Mouse (Mus musculus) embryonic facial prominence, embryonic 15.5 days (tissue): ENCODE data around the gene Tgfb1i1. TPM values are rescaled to one million over a fixed set of nuclear protein-coding genes. Genes with fewer than 3 reads are reported as not detected.

ENCODE experiments used
- ATAC-seq: fragments of 200-750 bp; cut with Nextera tagmentation; 2 replicates; pipeline ENCODE4 v1.8.0; 2017; ENCODE audit warnings: low read depth, moderate TSS enrichment; ENCODE audit not compliant: insufficient number of reproducible peaks, low FRiP score, low TSS enrichment
- H3K27ac ChIP-seq: fragments of 300-500 bp; sonication (generic); replicated peaks from 2 replicates; pipeline ENCODE4 v1.5.1; 2015; ENCODE audit warnings: mild to moderate bottlenecking, inconsistent platforms
- H3K27me3 ChIP-seq: fragments of 300-500 bp; sonication (generic); 2 replicates; pipeline ENCODE4 v1.6.1; 2015; ENCODE audit warnings: inconsistent platforms
- H3K36me3 ChIP-seq: fragments of 300-500 bp; sonication (generic); 2 replicates; pipeline ENCODE4 v1.6.1; 2015; ENCODE audit warnings: mild to moderate bottlenecking, inconsistent platforms
- H3K4me1 ChIP-seq: fragments of 300-500 bp; sonication (generic); 2 replicates; pipeline ENCODE4 v1.6.1; 2015; ENCODE audit warnings: inconsistent platforms
- H3K4me2 ChIP-seq: fragments of 300-500 bp; sonication (generic); replicated peaks from 2 replicates; pipeline ENCODE4 v1.6.1; 2015; ENCODE audit warnings: mild to moderate bottlenecking, inconsistent platforms
- H3K4me3 ChIP-seq: fragments of 300-500 bp; sonication (generic); replicated peaks from 2 replicates; pipeline ENCODE4 v1.5.1; 2015; ENCODE audit warnings: mild to moderate bottlenecking, inconsistent platforms
- H3K9ac ChIP-seq: fragments of 300-500 bp; sonication (generic); 2 replicates; pipeline ENCODE4 v1.6.1; 2015; ENCODE audit warnings: inconsistent platforms
- H3K9me3 ChIP-seq: fragments of 300-500 bp; sonication (generic); replicated peaks from 2 replicates; pipeline ENCODE4 v1.6.1; 2016; ENCODE audit warnings: inconsistent platforms
- WGBS: fragments of 180-500 bp; shearing (Covaris S2); methylation state at CpG from one replicate; pipeline ENCODE4 v1.1.7; 2015; 5-methylcytosine and 5-hydroxymethylcytosine counted together
- polyA plus RNA-seq: library from polyadenylated mRNA; unstranded; fragments of >200 nt; fragmentation: Nextera tagmentation; extraction: Ambion mirVana; gene quantifications from 2 replicates; pipeline ENCODE4 v1.2.1, GENCODE M21; 2015

The Tgfb1i1 gene
- polyA plus RNA-seq, 1 experiment from 2014 or later: 86.5 TPM

DNA sequence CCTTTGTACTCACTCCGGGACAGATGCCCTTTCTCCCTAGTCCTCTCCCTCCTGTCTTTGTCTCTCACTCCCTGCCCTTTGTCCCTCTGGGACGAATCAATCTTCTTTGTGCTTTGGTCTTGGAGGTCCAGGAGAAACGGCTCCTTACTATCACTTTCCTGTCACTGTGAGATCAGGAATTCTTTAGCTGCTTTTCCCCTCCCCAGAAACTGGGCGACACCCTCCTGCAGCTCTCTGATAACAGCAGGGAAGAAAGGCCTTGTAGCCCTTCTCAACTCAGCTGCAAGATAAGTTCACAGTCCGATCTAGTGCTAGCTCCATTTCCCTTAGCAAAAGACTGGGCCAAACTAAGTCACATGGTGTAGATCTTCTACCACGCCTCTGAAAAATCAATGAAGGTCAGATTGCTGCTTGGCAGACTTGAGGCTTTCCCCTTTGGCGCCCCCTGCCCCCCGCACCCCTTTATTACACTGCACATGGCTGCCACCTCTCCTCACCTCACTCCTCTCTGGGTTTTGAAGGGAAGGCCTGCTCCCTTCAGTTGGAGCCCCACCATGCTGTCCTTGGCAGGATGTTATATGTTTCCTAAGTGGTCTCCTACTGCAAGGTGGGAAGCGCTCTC, 42.4 kb downstream of the Tgfb1i1 start:
- ATAC-seq: no peak
- WGBS: 39% methylated on average over 9 of the region's 9 CpGs
- peaks cover 42% of the 10 kb centered on the region for H3K36me3 ChIP-seq

DNA sequence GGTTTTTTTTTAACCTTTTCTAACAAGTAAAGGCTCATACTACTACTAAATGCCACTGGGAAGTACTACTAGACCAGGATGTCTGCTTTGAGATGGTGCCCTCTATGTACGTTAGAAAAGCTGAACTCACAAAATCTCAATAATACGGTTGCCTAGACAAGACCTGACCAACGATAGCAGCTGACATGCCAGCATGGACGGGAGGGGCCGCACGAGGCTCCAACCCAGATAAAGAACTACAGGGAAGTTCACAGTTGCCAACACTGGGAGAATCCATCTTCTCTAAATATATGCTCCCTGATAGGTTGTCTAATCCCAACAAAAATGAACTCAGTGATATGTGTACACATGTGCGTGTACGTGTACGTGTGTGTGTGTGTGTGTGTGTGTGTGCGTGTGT, 48.2 kb downstream of the Tgfb1i1 start:
- Histone ChIP-seq H3K9ac (no peak overlapping the region), H3K36me3 (peaks cover 13% of the 10 kb centered on the region; the same call in 1 of the 2 replicates), H3K27ac (no peak overlapping the region), H3K4me3 (no peak overlapping the region), H3K27me3 (no peaks in the 10 kb centered on the region), H3K4me2 (no peak overlapping the region), H3K9me3 (no peaks in the 10 kb centered on the region), H3K4me1 (peaks cover 24% of the 10 kb centered on the region)
- WGBS: 89% methylated on average over 10 of the region's 10 CpGs
- ATAC-seq: no peak

More for the DNA sequence above, 42.4 kb downstream of the Tgfb1i1 start:
- Histone ChIP-seq H3K27me3 (no peaks in the 10 kb centered on the region), H3K9me3 (no peaks in the 10 kb centered on the region), H3K4me2 (no peak overlapping the region), H3K9ac (no peak overlapping the region), H3K4me3 (no peak overlapping the region), H3K4me1 (no peaks in the 10 kb centered on the region), H3K27ac (no peak overlapping the region)

DNA sequence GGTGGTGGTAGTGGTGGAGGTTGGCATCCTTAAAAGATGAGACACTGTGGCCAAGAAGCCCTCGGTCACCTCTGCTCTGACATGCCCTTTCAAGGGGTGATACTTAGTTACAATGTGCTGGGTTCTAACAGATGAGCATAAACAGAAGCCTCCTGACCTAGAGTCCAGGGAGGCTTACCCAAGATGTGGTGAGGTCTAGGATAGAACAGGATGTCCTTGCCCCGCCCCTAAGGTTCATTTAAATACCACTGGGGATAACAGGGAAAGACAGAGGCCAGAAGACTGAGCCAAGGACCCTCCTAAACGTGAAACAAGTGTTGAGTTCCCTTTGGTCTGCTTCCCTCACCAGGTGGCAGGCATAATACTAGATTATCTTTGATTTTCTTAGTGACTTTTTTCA, 49.9 kb downstream of the Tgfb1i1 start:
- H3K36me3 ChIP-seq: peaks cover 7% of the 10 kb centered on the region; the same call in 1 of the 2 replicates
- H3K27ac ChIP-seq: no peak overlapping the region
- WGBS: 64% methylated on average over 3 of the region's 3 CpGs
- H3K9ac ChIP-seq: no peak overlapping the region; the same call in 1 of the 2 replicates
- H3K27me3 ChIP-seq: no peaks in the 10 kb centered on the region
- H3K4me1 ChIP-seq: peaks cover 24% of the 10 kb centered on the region
- H3K4me2 ChIP-seq: no peak overlapping the region
- no peaks in the 10 kb centered on the region for H3K9me3 ChIP-seq
- ATAC-seq: no peak
- no peak overlapping the region for H3K4me3 ChIP-seq

GRCm38 (mm10) chr7:128297291-128297616, 50.6 kb downstream of the Tgfb1i1 start:
- WGBS: 33% methylated on average over 10 of the region's 10 CpGs
- Histone ChIP-seq H3K27ac (peak overlapping the region; percentile 88), H3K27me3 (no peaks in the 10 kb centered on the region)

DNA sequence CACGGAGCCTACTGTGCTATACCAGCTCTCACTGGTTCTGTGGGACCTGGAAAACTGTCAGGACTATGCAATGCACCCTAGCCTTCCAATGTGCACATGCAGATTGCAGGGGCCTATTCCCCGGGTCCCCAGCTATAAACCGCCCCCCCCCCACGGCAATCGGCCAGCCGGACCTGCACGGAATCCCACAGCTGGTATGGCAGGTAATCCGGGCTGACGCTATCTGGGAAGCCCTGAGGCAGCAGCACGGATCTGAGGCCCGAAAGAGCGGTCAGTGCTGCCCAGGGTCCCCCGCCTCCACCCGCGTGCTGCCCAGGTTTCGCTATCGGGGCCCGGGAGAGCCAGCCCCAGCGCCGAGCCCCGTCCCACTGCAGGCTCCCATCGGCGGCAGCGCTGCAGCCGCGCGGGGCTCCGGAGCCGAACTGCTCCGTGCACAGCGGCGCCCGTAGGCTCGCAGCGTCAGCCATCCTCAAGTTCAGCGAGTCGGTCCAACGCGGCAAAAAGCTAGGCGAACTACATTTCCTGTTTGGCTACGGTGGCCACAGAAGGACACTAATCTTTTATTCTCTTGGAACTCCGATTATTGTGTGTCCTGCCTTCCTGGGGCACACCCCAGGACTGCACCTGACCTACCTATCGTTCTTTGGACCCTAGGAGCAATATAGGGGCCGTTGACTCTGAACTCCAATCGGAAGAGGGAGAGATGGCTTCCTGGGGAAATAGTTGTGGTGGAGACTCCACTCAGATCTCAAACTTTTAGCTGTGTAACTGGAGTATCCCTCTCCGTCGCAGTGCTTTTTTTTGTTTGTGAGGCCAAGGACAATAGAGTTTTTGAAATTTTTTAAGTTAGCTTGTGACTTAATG, 51.2 kb downstream of the Tgfb1i1 start, which contains the start of gene BC017158:
Gene BC017158 (minus strand): TSS at position 554 of the 864 bp plus-strand sequence.
- under 1% methylated on average over 47 of the region's 47 CpGs for WGBS
- Histone ChIP-seq H3K36me3 (peaks cover 3% of the 10 kb centered on the region; the same call in 1 of the 2 replicates), H3K4me2 (peak within 1 kb of the TSS; percentile 83), H3K27ac (peak within 1 kb of the TSS; percentile 88), H3K27me3 (no peaks in the 10 kb centered on the region), H3K4me1 (peaks cover 24% of the 10 kb centered on the region), H3K9me3 (no peaks in the 10 kb centered on the region), H3K9ac (peak within 1 kb of the TSS; percentile 83), H3K4me3 (peak within 1 kb of the TSS; percentile 86)
- ATAC-seq: peak; percentile 61

More at GRCm38 (mm10) chr7:128297291-128297616, 50.6 kb downstream of the Tgfb1i1 start:
- ATAC-seq: no peak
- peaks cover 24% of the 10 kb centered on the region for H3K4me1 ChIP-seq
- no peaks in the 10 kb centered on the region for H3K9me3 ChIP-seq
- peaks cover 7% of the 10 kb centered on the region; the same call in 1 of the 2 replicates for H3K36me3 ChIP-seq
- peak overlapping the region; percentile 86 for H3K4me3 ChIP-seq
- peak overlapping the region; percentile 83 for H3K4me2 ChIP-seq
- H3K9ac ChIP-seq: peak overlapping the region; percentile 83

- Histone ChIP-seq H3K9me3 (no peaks in the 10 kb centered on the region), H3K27ac (peak overlapping the region; percentile 88), H3K4me2 (peak overlapping the region; percentile 83), H3K4me1 (peaks cover 27% of the 10 kb centered on the region), H3K4me3 (peak overlapping the region; percentile 86), H3K27me3 (no peaks in the 10 kb centered on the region), H3K36me3 (peaks cover 3% of the 10 kb centered on the region; the same call in 1 of the 2 replicates), H3K9ac (no peak overlapping the region)
- WGBS: 49% methylated on average over 8 of the region's 8 CpGs
- no peak for ATAC-seq
Observed at GRCm38 (mm10) chr7:128298481-128299342, 52.1 kb downstream of the Tgfb1i1 start.

DNA sequence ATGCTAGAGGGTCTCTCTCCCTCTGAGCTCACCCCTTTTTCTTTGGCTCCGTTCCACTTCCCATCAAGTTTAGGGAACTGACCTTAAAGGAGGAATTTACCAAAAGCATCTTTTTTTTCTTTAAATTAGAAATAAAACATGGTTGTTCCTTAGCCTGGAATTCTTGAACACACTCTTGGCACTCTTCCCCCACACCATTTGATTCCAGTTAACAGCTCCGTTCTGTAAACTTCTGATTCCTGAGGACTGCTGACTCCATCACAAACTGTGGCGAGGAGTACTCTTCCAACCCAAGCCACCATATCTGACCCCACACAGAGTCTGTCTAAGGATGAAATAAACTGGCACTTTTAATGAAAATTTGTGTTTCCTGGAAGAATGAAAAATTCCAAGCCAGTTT, 54.3 kb downstream of the Tgfb1i1 start:
- H3K4me3 ChIP-seq: no peak overlapping the region
- no peak for ATAC-seq

DNA sequence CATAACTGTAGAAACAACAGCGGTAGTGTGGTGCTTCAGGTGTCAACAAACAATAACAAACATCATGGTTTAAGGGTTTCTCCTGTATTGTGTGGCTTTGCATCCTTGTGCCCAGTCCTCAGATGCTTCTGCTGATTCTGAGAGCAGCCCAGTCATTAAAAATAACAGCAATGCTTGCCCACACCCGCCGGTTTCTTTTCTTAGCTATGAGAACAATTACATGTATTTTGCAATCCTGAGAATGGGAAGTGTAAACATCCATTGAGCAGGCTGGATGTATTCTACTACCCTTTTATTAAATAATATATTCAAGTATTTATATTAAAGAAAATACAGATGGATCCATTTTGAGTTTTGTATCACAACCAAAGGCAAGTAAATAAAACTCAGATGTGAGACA, 55.5 kb downstream of the Tgfb1i1 start:
- H3K9ac ChIP-seq: no peak overlapping the region
- H3K36me3 ChIP-seq: no peaks in the 10 kb centered on the region
- H3K4me1 ChIP-seq: peaks cover 28% of the 10 kb centered on the region
- no peaks in the 10 kb centered on the region for H3K9me3 ChIP-seq
- no peak overlapping the region for H3K4me2 ChIP-seq
- 57% methylated on average over 3 of the region's 3 CpGs for WGBS
- H3K27me3 ChIP-seq: no peaks in the 10 kb centered on the region
- no peak for ATAC-seq
- no peak overlapping the region for H3K27ac ChIP-seq
- no peak overlapping the region for H3K4me3 ChIP-seq

More for the DNA sequence above, 54.3 kb downstream of the Tgfb1i1 start:
- H3K36me3 ChIP-seq: no peaks in the 10 kb centered on the region
- no peak overlapping the region for H3K4me2 ChIP-seq
- H3K9ac ChIP-seq: no peak overlapping the region
- H3K27me3 ChIP-seq: no peaks in the 10 kb centered on the region
- 53% methylated on average over 3 of the region's 3 CpGs for WGBS
- H3K4me1 ChIP-seq: peaks cover 36% of the 10 kb centered on the region
- no peak overlapping the region for H3K27ac ChIP-seq
- H3K9me3 ChIP-seq: no peaks in the 10 kb centered on the region

DNA sequence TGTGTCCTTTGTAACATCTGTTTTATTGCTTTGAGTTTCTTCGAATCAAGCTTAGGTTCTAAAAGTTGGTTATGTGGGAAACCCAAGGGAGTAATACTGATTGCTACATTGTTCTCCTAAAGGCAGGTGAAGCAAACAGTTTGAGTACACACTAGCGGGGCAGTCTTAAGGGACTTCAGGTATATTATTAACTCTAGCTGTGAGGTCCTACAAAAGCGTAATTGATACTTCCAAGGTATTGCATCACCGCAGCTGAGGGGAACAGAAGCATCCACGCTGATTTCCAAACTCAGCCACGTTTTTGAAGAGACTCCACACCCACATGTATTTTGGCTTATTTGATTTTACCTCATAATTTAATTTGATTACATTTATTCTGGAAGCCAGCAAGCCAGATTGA, 57.6 kb downstream of the Tgfb1i1 start:
- H3K27ac ChIP-seq: no peak overlapping the region
- no peak for ATAC-seq

DNA sequence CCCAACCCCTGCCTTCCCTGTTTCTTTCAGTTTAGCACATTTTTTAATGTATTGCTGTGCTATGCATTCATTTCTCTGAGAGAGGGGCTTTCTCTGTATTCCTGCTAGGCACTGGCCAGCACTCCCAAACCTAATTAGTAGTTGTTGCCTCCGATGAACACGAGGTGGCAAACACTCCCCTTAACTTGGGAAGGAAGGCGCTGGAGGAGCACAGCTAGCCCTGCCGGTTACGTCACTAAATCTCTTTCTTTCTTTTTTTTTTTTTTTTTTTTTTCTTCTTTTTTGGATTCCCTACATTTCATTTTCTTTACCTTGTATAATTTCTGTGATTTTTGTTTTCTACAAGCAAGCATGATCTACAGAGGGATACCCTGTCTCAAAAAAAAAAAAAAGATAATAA, 58.3 kb downstream of the Tgfb1i1 start:
- no peak for ATAC-seq
- H3K4me2 ChIP-seq: no peak overlapping the region
- no peaks in the 10 kb centered on the region for H3K36me3 ChIP-seq
- no peak overlapping the region for H3K9ac ChIP-seq
- no peaks in the 10 kb centered on the region for H3K27me3 ChIP-seq
- peaks cover 12% of the 10 kb centered on the region for H3K4me1 ChIP-seq
- H3K4me3 ChIP-seq: no peak overlapping the region
- H3K27ac ChIP-seq: no peak overlapping the region
- 7% methylated on average over 5 of the region's 5 CpGs for WGBS
- no peaks in the 10 kb centered on the region for H3K9me3 ChIP-seq

More for the DNA sequence above, 57.6 kb downstream of the Tgfb1i1 start:
- H3K27me3 ChIP-seq: no peaks in the 10 kb centered on the region
- no peaks in the 10 kb centered on the region for H3K9me3 ChIP-seq
- no peaks in the 10 kb centered on the region for H3K36me3 ChIP-seq
- no peak overlapping the region for H3K4me3 ChIP-seq
- no peak overlapping the region for H3K4me2 ChIP-seq
- WGBS: 47% methylated on average over 6 of the region's 6 CpGs
- H3K9ac ChIP-seq: no peak overlapping the region
- H3K4me1 ChIP-seq: peaks cover 12% of the 10 kb centered on the region
